In the genomic region with DNA sequence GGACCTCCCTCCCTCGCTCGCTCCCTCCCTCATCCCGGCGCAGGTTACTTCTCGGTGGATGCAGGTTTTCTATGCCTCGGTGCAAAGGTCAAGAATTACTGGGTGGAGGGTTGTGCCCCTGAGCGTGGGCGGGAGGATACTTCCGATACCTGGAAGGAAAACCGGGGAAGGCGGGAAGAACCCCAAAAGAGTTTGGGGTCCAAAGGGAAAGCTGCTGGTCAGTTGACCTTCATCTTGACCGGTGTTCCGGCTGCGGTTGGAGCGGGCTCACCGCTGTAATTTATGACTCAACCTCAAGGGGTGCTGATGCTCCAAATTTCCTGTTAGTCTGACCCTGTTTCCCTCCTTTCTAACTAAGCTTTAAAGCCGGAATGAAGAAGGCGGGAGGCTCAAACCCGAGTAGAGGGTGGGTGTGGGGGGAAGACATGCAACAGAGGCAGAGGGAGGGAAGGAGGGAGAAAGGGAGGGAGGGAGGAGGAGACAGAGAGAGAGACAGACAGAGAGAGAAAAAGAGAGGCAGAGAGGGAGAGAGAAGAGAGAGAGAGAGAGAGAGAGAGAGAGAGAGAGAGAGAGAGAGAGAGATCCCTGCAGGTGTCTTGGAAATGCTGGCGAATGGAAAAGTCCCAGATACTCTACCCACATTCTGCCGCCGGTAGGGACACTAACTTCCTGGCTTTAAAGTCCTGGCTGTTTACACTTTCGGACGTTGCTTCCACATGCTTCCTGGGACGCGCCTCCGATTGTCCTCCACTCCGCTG, we compare ENCODE assay signal across 8 mouse cellular contexts. TPM values are rescaled to one million over a fixed set of nuclear protein-coding genes. Genes with fewer than 3 reads are reported as not detected.
DNase-seq lines count a peak whose midpoint lies in the region; ATAC-seq and TF ChIP-seq lines count a peak whose summit lies in the region.

No protein-coding gene starts in this region.

- peak overlapping the region; percentile 2 for H3K9ac ChIP-seq in heart, embryonic 16.5 days (ENCODE audit: low read length)
- no peak overlapping the region for H3K9ac ChIP-seq in stomach, embryonic 15.5 days

- peak; percentile 45 for DNase-seq in A20 (ENCODE audit: low read depth, low spot score)
- peak; percentile 65 for DNase-seq in MN1 (ENCODE audit: low spot score)
- peak; percentile 73 for DNase-seq in kidney, postnatal 14 days
- DNase-seq in layer of hippocampus, adult 8-10 months (ENCODE audit: low spot score in 2 of 2): no peak

- no peaks in the 10 kb centered on the region for H3K4me1 ChIP-seq in cortical plate, adult 2 months (ENCODE audit: control insufficient read depth, insufficient read depth, low read length)
- 0 out of 2 replicates have a peak, but pooled peaks cover 10% of the 10 kb centered on the region for H3K4me1 ChIP-seq in heart, embryonic 16.5 days (ENCODE audit: control insufficient read depth, insufficient read depth, low read length)
- H3K4me1 ChIP-seq in stomach, embryonic 15.5 days: peaks cover 23% of the 10 kb centered on the region

- H3K9me3 ChIP-seq in heart, embryonic 16.5 days (replicated peaks; ENCODE audit: control insufficient read depth, low read length): no peaks in the 10 kb centered on the region
- no peaks in the 10 kb centered on the region for H3K9me3 ChIP-seq in stomach, embryonic 15.5 days

- no peaks in the 10 kb centered on the region for H3K36me3 ChIP-seq in heart, embryonic 16.5 days (ENCODE audit: control insufficient read depth, insufficient read depth)
- H3K36me3 ChIP-seq in macrophage (ENCODE audit: inconsistent target): no peaks in the 10 kb centered on the region
- no peaks in the 10 kb centered on the region for H3K36me3 ChIP-seq in stomach, embryonic 15.5 days

- no peaks in the 10 kb centered on the region for H3K79me2 ChIP-seq in macrophage (ENCODE audit: inconsistent target)

- no peak for TF ChIP-seq POLR2A in cortical plate, adult 2 months (IDR thresholded peaks at IDR 0.05; ENCODE audit: extremely low read depth, insufficient read depth, low read length)

- TF ChIP-seq CTCF in cortical plate, adult 2 months (IDR thresholded peaks at IDR 0.05; ENCODE audit: extremely low read depth, insufficient read depth, low read length): no peak

- no peak overlapping the region for H3K27ac ChIP-seq in cortical plate, adult 2 months (ENCODE audit: insufficient read depth, low read length)
- no peak overlapping the region for H3K27ac ChIP-seq in heart, embryonic 16.5 days (ENCODE audit: low read length)
- no peak overlapping the region for H3K27ac ChIP-seq in macrophage
- no peak overlapping the region for H3K27ac ChIP-seq in stomach, embryonic 15.5 days

- H3K4me2 ChIP-seq in heart, embryonic 16.5 days (ENCODE audit: low read depth, low read length): peak overlapping the region; percentile 84
- H3K4me2 ChIP-seq in stomach, embryonic 15.5 days: peak overlapping the region; percentile 58

- peak overlapping the region; percentile 19 for H3K4me3 ChIP-seq in cortical plate, adult 2 months (ENCODE audit: insufficient read depth, low read length)
- peak overlapping the region; percentile 55 for H3K4me3 ChIP-seq in heart, embryonic 16.5 days (ENCODE audit: low read length)
- H3K4me3 ChIP-seq in macrophage (ENCODE audit: inconsistent target): peak overlapping the region; percentile 15; the same call in 1 of the 2 replicates
- peak overlapping the region; percentile 36 for H3K4me3 ChIP-seq in stomach, embryonic 15.5 days (replicated peaks)

- ATAC-seq in heart, embryonic 16.5 days (replicated peaks; ENCODE audit: extremely low read depth, insufficient read depth, low FRiP score): peak; percentile 43; the same call in 1 of the 2 replicates
- ATAC-seq in stomach, embryonic 15.5 days (ENCODE audit: insufficient read depth, low FRiP score, low read depth): no peak

- H3K27me3 ChIP-seq in heart, embryonic 16.5 days (ENCODE audit: control insufficient read depth, insufficient read depth, low read length): peaks cover 40% of the 10 kb centered on the region
- peaks cover 46% of the 10 kb centered on the region for H3K27me3 ChIP-seq in stomach, embryonic 15.5 days (replicated peaks)

- WGBS in heart, embryonic 16.5 days: under 1% methylated on average over 28 of the region's 28 CpGs
- 3% methylated on average over 26 of the region's 28 CpGs for WGBS in macrophage (ENCODE audit: missing documents)
- under 1% methylated on average over 28 of the region's 28 CpGs for WGBS in stomach, embryonic 15.5 days

RNA-seq across cellular contexts. Expression of a gene that starts 10.3 kb away (rescaled TPM):
- 0.04 and 0.17 TPM in 2 replicates for polyA plus RNA-seq in cortical plate, adult 2 months (2012; rRNA removed)
- polyA plus RNA-seq in heart, embryonic 16.5 days (2015; fragmentation: Nextera tagmentation; extraction: Ambion mirVana): 0.09 and 0.11 TPM in 2 replicates
- total RNA-seq in macrophage (2018; cell fraction: chromatin; rRNA removed): not detected
- not detected for total RNA-seq in macrophage (2018; cell fraction: cytosol; rRNA removed)
- not detected for total RNA-seq in macrophage (2018; cell fraction: nucleus; rRNA removed)
- polyA plus RNA-seq in macrophage (2018): not detected in 3 replicates
- 0.08 and 0.10 TPM in 2 replicates for polyA plus RNA-seq in stomach, embryonic 15.5 days (2015; fragmentation: Nextera tagmentation; extraction: Ambion mirVana)
- under 1 TPM in 2 of 4 experiments, not detected in 2; 0.12 to 0.20 TPM for total RNA-seq in layer of hippocampus, adult 8-10 months (2022)

RNA-seq across cellular contexts. Expression of a gene that starts 17.8 kb away (rescaled TPM):
- polyA plus RNA-seq in cortical plate, adult 2 months (2012; rRNA removed): 60.2 and 67.1 TPM in 2 replicates
- 51.5 and 54.6 TPM in 2 replicates for polyA plus RNA-seq in heart, embryonic 16.5 days (2015; fragmentation: Nextera tagmentation; extraction: Ambion mirVana)
- 100 to 1,000 TPM; 201 to 650 (median 367) TPM for total RNA-seq in macrophage (2018; cell fraction: chromatin; rRNA removed)
- total RNA-seq in macrophage (2018; cell fraction: cytosol; rRNA removed): 10 to 100 TPM; 38.6 to 70.6 (median 56.1) TPM
- total RNA-seq in macrophage (2018; cell fraction: nucleus; rRNA removed): 100 to 1,000 TPM in 24 of 26 experiments, 10 to 100 TPM in 2; 97.1 to 246 (median 152) TPM
- 47.5 to 67.5 TPM (median 47.8 TPM) in 3 replicates for polyA plus RNA-seq in macrophage (2018)
- 54.6 and 59.2 TPM in 2 replicates for polyA plus RNA-seq in stomach, embryonic 15.5 days (2015; fragmentation: Nextera tagmentation; extraction: Ambion mirVana)
- total RNA-seq in layer of hippocampus, adult 8-10 months (2022): 100 to 1,000 TPM in 1 of 4 experiments, 10 to 100 TPM in 3; 89.7 to 102 (median 93.2) TPM

Comparison
In these comparisons a context has a peak if more than half of its experiments do, and no peak if none do; other contexts are left out.
1. DNase-seq: peak in A20 (single experiment), MN1 (single experiment) and kidney, postnatal 14 days (single experiment); none in layer of hippocampus, adult 8-10 months (0 of 2).
2. Peak in every context shown above with its lines, with median percentiles within 50 percentile points of each other: H3K4me3 ChIP-seq.